Mouse (Mus musculus): ENCODE data around the gene Spata32. TPM values are rescaled to one million over a fixed set of nuclear protein-coding genes. Genes with fewer than 3 reads are reported as not detected.

The Spata32 gene
- polyA plus RNA-seq, 1 experiment from 2014 or later: 1.3 TPM

- 84% methylated on average over 7 of the region's 7 CpGs for WGBS
- H3K4me3 ChIP-seq (ENCODE audit: low read length): no peak overlapping the region
- no peak overlapping the region for H3K9ac ChIP-seq (ENCODE audit: low read depth, low read length)
- no peak for ATAC-seq
- no peaks in the 10 kb centered on the region for H3K9me3 ChIP-seq (ENCODE audit: control insufficient read depth, low read length)
- H3K4me2 ChIP-seq (ENCODE audit: low read length): no peak overlapping the region
- H3K36me3 ChIP-seq (ENCODE audit: control insufficient read depth, insufficient read depth, low read length): no peaks in the 10 kb centered on the region
- no peak overlapping the region for H3K27ac ChIP-seq (ENCODE audit: low read depth, low read length)
- H3K4me1 ChIP-seq (ENCODE audit: control insufficient read depth, insufficient read depth, low read depth, low read length): peaks cover 34% of the 10 kb centered on the region
- no peaks in the 10 kb centered on the region for H3K27me3 ChIP-seq (replicated peaks; ENCODE audit: control insufficient read depth, insufficient read depth, low read length)
Observed at GRCm38 (mm10) chr11:103261671-103262411, 43.6 kb upstream of the Spata32 start.

GRCm38 (mm10) chr11:103260515-103261192 lies 42.4 kb upstream of the Spata32 start:
- Histone ChIP-seq H3K9me3 (ENCODE audit: control insufficient read depth, low read length) (no peaks in the 10 kb centered on the region), H3K4me3 (ENCODE audit: low read length) (no peak overlapping the region), H3K27ac (ENCODE audit: low read depth, low read length) (no peak overlapping the region), H3K27me3 (replicated peaks; ENCODE audit: control insufficient read depth, insufficient read depth, low read length) (no peaks in the 10 kb centered on the region), H3K4me1 (ENCODE audit: control insufficient read depth, insufficient read depth, low read depth, low read length) (peaks cover 26% of the 10 kb centered on the region), H3K9ac (ENCODE audit: low read depth, low read length) (no peak overlapping the region), H3K36me3 (ENCODE audit: control insufficient read depth, insufficient read depth, low read length) (no peaks in the 10 kb centered on the region), H3K4me2 (ENCODE audit: low read length) (no peak overlapping the region)
- no peak for ATAC-seq
- 91% methylated on average over 12 of the region's 12 CpGs for WGBS

- no peak overlapping the region for H3K4me3 ChIP-seq (ENCODE audit: low read length)
- WGBS: 97% methylated on average over 5 of the region's 5 CpGs
- H3K36me3 ChIP-seq (ENCODE audit: control insufficient read depth, insufficient read depth, low read length): no peaks in the 10 kb centered on the region
Observed at GRCm38 (mm10) chr11:103260034-103260433, 41.8 kb upstream of the Spata32 start.

DNA sequence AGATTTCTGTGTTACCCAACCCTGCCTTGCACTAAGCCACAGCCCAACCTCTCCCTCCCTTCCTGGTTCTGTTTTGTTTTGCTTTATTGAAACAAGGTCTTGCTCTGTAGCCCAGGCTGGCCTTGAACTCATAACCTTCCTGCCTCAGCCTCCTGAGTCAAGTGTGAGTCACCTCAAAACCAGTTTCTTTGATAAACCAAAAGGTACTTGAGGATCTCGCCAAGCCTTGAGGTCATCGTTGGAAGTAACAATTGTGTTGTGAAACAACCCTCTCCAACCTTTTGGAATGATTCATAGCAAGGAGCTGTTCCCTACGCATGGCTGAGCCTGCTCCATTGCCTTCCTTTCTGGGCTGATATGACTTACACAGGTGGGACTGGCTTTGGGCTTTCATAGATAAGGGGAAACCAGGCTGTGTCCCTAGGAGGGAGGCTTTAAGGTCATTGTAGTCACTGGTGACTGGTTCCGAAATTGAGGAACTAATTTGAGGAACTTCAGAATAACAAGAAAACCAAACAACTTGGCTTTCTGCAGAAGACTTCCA lies 39.8 kb upstream of the Spata32 start:
- H3K27ac ChIP-seq (ENCODE audit: low read depth, low read length): no peak overlapping the region
- WGBS: 94% methylated on average over 4 of the region's 4 CpGs
- no peak overlapping the region for H3K4me3 ChIP-seq (ENCODE audit: low read length)
- ATAC-seq: no peak
- H3K4me2 ChIP-seq (ENCODE audit: low read length): no peak overlapping the region
- no peaks in the 10 kb centered on the region for H3K36me3 ChIP-seq (ENCODE audit: control insufficient read depth, insufficient read depth, low read length)
- H3K9ac ChIP-seq (ENCODE audit: low read depth, low read length): no peak overlapping the region
- H3K27me3 ChIP-seq (replicated peaks; ENCODE audit: control insufficient read depth, insufficient read depth, low read length): no peaks in the 10 kb centered on the region
- peaks cover 6% of the 10 kb centered on the region; the same call in 1 of the 2 replicates for H3K4me1 ChIP-seq (ENCODE audit: control insufficient read depth, insufficient read depth, low read depth, low read length)
- no peaks in the 10 kb centered on the region for H3K9me3 ChIP-seq (ENCODE audit: control insufficient read depth, low read length)

More at GRCm38 (mm10) chr11:103260034-103260433, 41.8 kb upstream of the Spata32 start:
- Histone ChIP-seq H3K27ac (ENCODE audit: low read depth, low read length) (no peak overlapping the region), H3K9ac (ENCODE audit: low read depth, low read length) (no peak overlapping the region), H3K27me3 (replicated peaks; ENCODE audit: control insufficient read depth, insufficient read depth, low read length) (no peaks in the 10 kb centered on the region), H3K4me2 (ENCODE audit: low read length) (no peak overlapping the region), H3K4me1 (ENCODE audit: control insufficient read depth, insufficient read depth, low read depth, low read length) (peaks cover 24% of the 10 kb centered on the region), H3K9me3 (ENCODE audit: control insufficient read depth, low read length) (no peaks in the 10 kb centered on the region)
- ATAC-seq: no peak

DNA sequence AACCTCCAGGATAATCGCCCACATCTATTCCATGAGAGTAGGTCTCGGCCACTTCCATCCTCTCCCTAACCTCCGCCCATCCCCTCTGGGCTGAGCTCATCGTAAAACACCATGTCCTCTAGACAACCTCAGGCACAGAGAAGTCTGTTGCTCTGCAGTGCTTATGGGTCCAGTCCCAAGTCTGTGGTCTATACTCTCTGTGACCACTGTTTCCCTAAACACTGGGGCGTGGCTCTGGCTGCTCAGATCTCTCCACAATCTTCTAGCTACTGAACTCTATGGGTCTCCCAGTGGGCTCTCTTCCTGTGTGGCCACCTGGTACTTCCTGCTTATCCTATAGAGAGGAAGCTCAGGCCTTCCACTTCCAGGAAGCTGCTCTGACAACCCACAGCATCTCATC lies 35.4 kb upstream of the Spata32 start:
- no peak overlapping the region for H3K27ac ChIP-seq (ENCODE audit: low read depth, low read length)
- no peaks in the 10 kb centered on the region for H3K4me1 ChIP-seq (ENCODE audit: control insufficient read depth, insufficient read depth, low read depth, low read length)
- no peak overlapping the region for H3K4me2 ChIP-seq (ENCODE audit: low read length)
- no peaks in the 10 kb centered on the region for H3K9me3 ChIP-seq (ENCODE audit: control insufficient read depth, low read length)
- 93% methylated on average over 5 of the region's 5 CpGs for WGBS
- no peaks in the 10 kb centered on the region for H3K36me3 ChIP-seq (ENCODE audit: control insufficient read depth, insufficient read depth, low read length)
- ATAC-seq: no peak
- no peak overlapping the region for H3K9ac ChIP-seq (ENCODE audit: low read depth, low read length)
- H3K27me3 ChIP-seq (replicated peaks; ENCODE audit: control insufficient read depth, insufficient read depth, low read length): no peaks in the 10 kb centered on the region
- H3K4me3 ChIP-seq (ENCODE audit: low read length): no peak overlapping the region

- Histone ChIP-seq H3K4me2 (ENCODE audit: low read length) (no peak overlapping the region), H3K9ac (ENCODE audit: low read depth, low read length) (no peak overlapping the region), H3K27ac (ENCODE audit: low read depth, low read length) (no peak overlapping the region), H3K36me3 (ENCODE audit: control insufficient read depth, insufficient read depth, low read length) (no peaks in the 10 kb centered on the region), H3K4me1 (ENCODE audit: control insufficient read depth, insufficient read depth, low read depth, low read length) (peaks cover 6% of the 10 kb centered on the region), H3K27me3 (replicated peaks; ENCODE audit: control insufficient read depth, insufficient read depth, low read length) (no peaks in the 10 kb centered on the region), H3K4me3 (ENCODE audit: low read length) (no peak overlapping the region), H3K9me3 (ENCODE audit: control insufficient read depth, low read length) (no peaks in the 10 kb centered on the region)
- ATAC-seq: no peak
- WGBS: 90% methylated on average over 5 of the region's 5 CpGs
Observed at GRCm38 (mm10) chr11:103252380-103252779, 34.1 kb upstream of the Spata32 start.

GRCm38 (mm10) chr11:103250324-103250723 lies 32.1 kb upstream of the Spata32 start:
- Histone ChIP-seq H3K36me3 (ENCODE audit: control insufficient read depth, insufficient read depth, low read length) (no peaks in the 10 kb centered on the region), H3K9ac (ENCODE audit: low read depth, low read length) (no peak overlapping the region), H3K9me3 (ENCODE audit: control insufficient read depth, low read length) (no peaks in the 10 kb centered on the region), H3K4me3 (ENCODE audit: low read length) (no peak overlapping the region), H3K27ac (ENCODE audit: low read depth, low read length) (no peak overlapping the region), H3K4me2 (ENCODE audit: low read length) (no peak overlapping the region), H3K27me3 (replicated peaks; ENCODE audit: control insufficient read depth, insufficient read depth, low read length) (no peaks in the 10 kb centered on the region), H3K4me1 (ENCODE audit: control insufficient read depth, insufficient read depth, low read depth, low read length) (peaks cover 18% of the 10 kb centered on the region)
- no peak for ATAC-seq
- 93% methylated on average over 3 of the region's 3 CpGs for WGBS

- no peaks in the 10 kb centered on the region for H3K27me3 ChIP-seq (replicated peaks; ENCODE audit: control insufficient read depth, insufficient read depth, low read length)
- no peaks in the 10 kb centered on the region for H3K9me3 ChIP-seq (ENCODE audit: control insufficient read depth, low read length)
- no peak overlapping the region for H3K4me3 ChIP-seq (ENCODE audit: low read length)
- no peak overlapping the region for H3K9ac ChIP-seq (ENCODE audit: low read depth, low read length)
- peaks cover 23% of the 10 kb centered on the region for H3K4me1 ChIP-seq (ENCODE audit: control insufficient read depth, insufficient read depth, low read depth, low read length)
- 71% methylated on average over 6 of the region's 6 CpGs for WGBS
- H3K4me2 ChIP-seq (ENCODE audit: low read length): no peak overlapping the region
- ATAC-seq: no peak
- no peak overlapping the region for H3K27ac ChIP-seq (ENCODE audit: low read depth, low read length)
- no peaks in the 10 kb centered on the region for H3K36me3 ChIP-seq (ENCODE audit: control insufficient read depth, insufficient read depth, low read length)
Observed at GRCm38 (mm10) chr11:103249509-103249908, 31.3 kb upstream of the Spata32 start.

- no peaks in the 10 kb centered on the region for H3K27me3 ChIP-seq (replicated peaks; ENCODE audit: control insufficient read depth, insufficient read depth, low read length)
- H3K4me3 ChIP-seq (ENCODE audit: low read length): no peak overlapping the region
Observed at GRCm38 (mm10) chr11:103248837-103249236, 30.6 kb upstream of the Spata32 start.

More at GRCm38 (mm10) chr11:103248837-103249236, 30.6 kb upstream of the Spata32 start:
- 80% methylated on average over 5 of the region's 5 CpGs for WGBS
- H3K4me1 ChIP-seq (ENCODE audit: control insufficient read depth, insufficient read depth, low read depth, low read length): peaks cover 23% of the 10 kb centered on the region
- H3K9ac ChIP-seq (ENCODE audit: low read depth, low read length): no peak overlapping the region
- H3K4me2 ChIP-seq (ENCODE audit: low read length): no peak overlapping the region
- no peak overlapping the region for H3K27ac ChIP-seq (ENCODE audit: low read depth, low read length)
- ATAC-seq: no peak
- H3K36me3 ChIP-seq (ENCODE audit: control insufficient read depth, insufficient read depth, low read length): no peaks in the 10 kb centered on the region
- H3K9me3 ChIP-seq (ENCODE audit: control insufficient read depth, low read length): no peaks in the 10 kb centered on the region
